Mouse (Mus musculus) CH12.LX (cell line): ENCODE data around the gene Atrip.
A peak's percentile ranks its signal among the peaks of the same experiment; 100 is the strongest.

Experiments used
- CHD1 ChIP-seq: IDR thresholded peaks from 2 replicates; pipeline ENCODE4 v1.6.1; 2012; ENCODE audit warnings: low read depth, low read length, improper control_type of control experiment, inconsistent platforms
- CHD2 ChIP-seq: IDR thresholded peaks from 2 replicates; pipeline ENCODE4 v1.6.1; 2011; ENCODE audit warnings: low read length, improper control_type of control experiment
- CTCF ChIP-seq, 2 experiments: IDR thresholded peaks in 1 of 2; conservative IDR thresholded peaks in 1 of 2; 2 replicates each; pipeline ENCODE4 v1.5.1; 2011 to 2012; ENCODE audit warnings: low read depth in 2 of 2, low read length in 2 of 2, improper control_type of control experiment in 1 of 2, inconsistent platforms in 1 of 2, mild to moderate bottlenecking in 1 of 2, moderate library complexity in 1 of 2
- NRF1 ChIP-seq: IDR thresholded peaks from 2 replicates; pipeline ENCODE4 v1.6.1; 2014; ENCODE audit warnings: low read depth, mild to moderate bottlenecking, inconsistent platforms, low read length, improper control_type of control experiment, moderate library complexity
- PAX5 ChIP-seq: IDR thresholded peaks from 2 replicates; pipeline ENCODE4 v1.6.1; 2012; ENCODE audit warnings: low read length, inconsistent platforms, mixed read lengths
- POLR2A ChIP-seq: IDR thresholded peaks from 2 replicates; pipeline ENCODE4 v1.6.1; 2011; ENCODE audit warnings: low read depth, mild to moderate bottlenecking, improper control_type of control experiment, low read length
- USF1 ChIP-seq: IDR thresholded peaks from 2 replicates; pipeline ENCODE4 v1.6.1; 2014; ENCODE audit warnings: low read depth, mild to moderate bottlenecking, inconsistent platforms, low read length, improper control_type of control experiment

GRCm38 (mm10) chr9:109049316-109049715 lies 24.6 kb downstream of the Atrip start:
- TF ChIP-seq USF1, result no peak
- peak in 1 of 2 experiments; percentile 54; a peak in 2 of 4 replicates for TF ChIP-seq CTCF (conservative IDR thresholded peaks at IDR 0.05 in 1 of 2, IDR thresholded peaks at IDR 0.05 in 1 of 2; ENCODE audit: low read depth in 2 of 2, low read length in 2 of 2)
- TF ChIP-seq POLR2A, result no peak
- no peak for TF ChIP-seq NRF1
- TF ChIP-seq CHD2, result no peak
- no peak for TF ChIP-seq PAX5
- TF ChIP-seq CHD1, result 0 out of 2 replicates have a peak, but pooled peaks have one; percentile 9
